Mouse (Mus musculus) stomach, embryonic 16.5 days (tissue): ENCODE measurements around the gene Pknox2. TPM values are rescaled to one million over a fixed set of nuclear protein-coding genes. Genes with fewer than 3 reads are reported as not detected.

ENCODE experiments used
- ATAC-seq: fragments of 200-750 bp; cut with Nextera tagmentation; 2 replicates; pipeline ENCODE4 v1.8.0; 2017; ENCODE audit warnings: moderate number of reproducible peaks, moderate TSS enrichment; ENCODE audit not compliant: insufficient read depth, low FRiP score
- H3K27ac ChIP-seq: fragments of 300-500 bp; sonication (generic); 2 replicates; pipeline ENCODE4 v1.5.1; 2014; ENCODE audit warnings: low read length
- H3K27me3 ChIP-seq: fragments of 300-500 bp; sonication (generic); 2 replicates; pipeline ENCODE4 v1.6.1; 2014; ENCODE audit warnings: low read length, control low read depth, mixed read lengths; ENCODE audit not compliant: control insufficient read depth, insufficient read depth
- H3K36me3 ChIP-seq: fragments of 300-500 bp; sonication (generic); 2 replicates; pipeline ENCODE4 v1.6.1; 2014; ENCODE audit warnings: low read length; ENCODE audit not compliant: control insufficient read depth, insufficient read depth
- H3K4me1 ChIP-seq: fragments of 300-500 bp; sonication (generic); 2 replicates; pipeline ENCODE4 v1.6.1; 2014; ENCODE audit warnings: low read length, control low read depth, mixed read lengths; ENCODE audit not compliant: control insufficient read depth, insufficient read depth
- H3K4me2 ChIP-seq: fragments of 300-500 bp; sonication (generic); 2 replicates; pipeline ENCODE4 v1.6.1; 2014; ENCODE audit warnings: low read depth, low read length, mixed read lengths
- H3K4me3 ChIP-seq: fragments of 300-500 bp; sonication (generic); replicated peaks from 2 replicates; pipeline ENCODE4 v1.5.1; 2014; ENCODE audit warnings: mild to moderate bottlenecking, low read length
- H3K9ac ChIP-seq: fragments of 300-500 bp; sonication (generic); 2 replicates; pipeline ENCODE4 v1.6.1; 2014; ENCODE audit warnings: low read length
- H3K9me3 ChIP-seq: fragments of 300-500 bp; sonication (generic); replicated peaks from 2 replicates; pipeline ENCODE4 v1.6.1; 2016; ENCODE audit warnings: low read length, control low read depth; ENCODE audit not compliant: control insufficient read depth
- WGBS: fragments of 180-500 bp; shearing (Covaris S2); extraction: QIAGEN DNeasy Blood & Tissue Kit; methylation state at CpG from one replicate; pipeline ENCODE4 v1.1.7; 2014; 5-methylcytosine and 5-hydroxymethylcytosine counted together
- polyA plus RNA-seq: library from polyadenylated mRNA; unstranded; fragments of >200 nt; fragmentation: Nextera tagmentation; extraction: Ambion mirVana; gene quantifications from 2 replicates; pipeline ENCODE4 v1.2.1, GENCODE M21; 2015

Pknox2 gene
- polyA plus RNA-seq, 1 experiment from 2014 or later = 10.2 TPM

DNA sequence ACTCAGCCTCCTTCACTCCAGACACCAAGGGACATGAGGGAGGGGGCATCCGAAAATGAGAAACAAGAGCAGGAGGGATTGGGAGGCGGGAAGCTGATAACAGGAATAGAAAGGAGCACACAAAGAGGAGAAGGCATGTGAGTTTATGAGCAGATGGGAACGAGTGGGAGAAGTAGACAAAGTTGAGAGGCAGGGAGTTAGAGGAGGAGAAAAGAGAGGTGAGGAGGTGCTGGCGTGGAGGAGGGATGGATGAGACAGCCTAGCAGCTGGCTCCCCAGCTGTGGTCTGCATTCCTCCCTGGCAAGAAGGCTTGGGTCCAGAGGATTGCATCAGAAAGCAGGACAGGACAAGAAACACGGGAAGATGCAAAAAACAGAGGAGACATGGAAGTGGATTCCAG is 92.5 kb downstream of the Pknox2 start:
- H3K9ac ChIP-seq = 0 out of 2 replicates have a peak overlapping the region, but pooled peaks have one; percentile 17
- 31% methylated on average over 5 of the region's 5 CpGs for WGBS
- ATAC-seq = peak; percentile 35; the same call in 1 of the 2 replicates
- no peaks in the 10 kb centered on the region for H3K9me3 ChIP-seq
- H3K4me2 ChIP-seq = peak overlapping the region; percentile 38
- H3K27me3 ChIP-seq = no peaks in the 10 kb centered on the region
- peaks cover 20% of the 10 kb centered on the region for H3K4me1 ChIP-seq
- no peaks in the 10 kb centered on the region for H3K36me3 ChIP-seq
- peak overlapping the region; percentile 89 for H3K27ac ChIP-seq
- no peak overlapping the region for H3K4me3 ChIP-seq

DNA sequence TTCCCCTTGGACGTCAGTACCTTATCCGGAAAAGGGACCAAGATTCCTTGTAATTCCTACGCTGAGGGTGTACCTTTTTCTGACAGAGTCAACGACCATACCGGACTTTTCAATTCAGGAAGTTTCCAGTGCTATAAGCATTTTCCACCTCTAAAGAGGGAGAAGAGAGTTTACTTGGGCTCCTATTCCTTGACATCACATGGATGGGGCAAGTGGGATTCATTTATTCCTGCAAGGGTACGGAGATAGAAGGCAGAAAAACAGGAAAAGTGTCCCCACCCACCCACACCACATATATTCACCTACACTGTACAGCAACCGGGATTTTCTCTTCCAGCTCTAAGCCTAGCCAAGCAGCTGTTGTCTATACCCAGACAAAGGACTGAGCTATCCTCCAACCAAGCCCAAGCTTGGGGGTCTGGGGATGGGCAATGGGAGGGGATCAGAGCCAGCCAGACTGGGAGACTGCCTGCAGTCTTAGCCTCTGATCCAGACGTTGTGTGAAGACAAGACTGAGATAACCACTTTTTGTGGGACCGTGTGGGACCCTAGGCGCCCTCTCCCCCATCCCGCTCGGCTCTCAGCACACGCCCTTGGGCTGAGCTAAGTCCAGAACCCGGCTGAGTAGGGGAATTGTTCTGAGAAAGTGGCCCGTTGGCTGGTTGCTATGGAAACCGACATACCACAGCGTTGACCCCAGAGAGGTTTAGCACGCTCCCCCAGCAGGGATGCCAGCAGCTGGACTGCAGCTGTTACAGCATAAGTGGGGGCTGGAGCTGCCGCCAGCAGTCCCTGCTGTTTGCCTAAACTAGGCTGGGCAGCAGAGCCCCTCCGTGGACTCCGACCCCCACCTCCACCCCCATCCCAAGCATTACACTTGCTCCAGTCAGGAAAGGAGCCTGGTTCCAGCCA is 93.3 kb downstream of the Pknox2 start:
- Histone ChIP-seq H3K4me1 (peaks cover 20% of the 10 kb centered on the region), H3K27me3 (no peaks in the 10 kb centered on the region), H3K27ac (peak overlapping the region; percentile 89), H3K4me2 (peak overlapping the region; percentile 38), H3K4me3 (no peak overlapping the region), H3K9ac (peak overlapping the region; percentile 53), H3K9me3 (no peaks in the 10 kb centered on the region), H3K36me3 (no peaks in the 10 kb centered on the region)
- 15% methylated on average over 21 of the region's 21 CpGs for WGBS
- peak; percentile 91 for ATAC-seq

DNA sequence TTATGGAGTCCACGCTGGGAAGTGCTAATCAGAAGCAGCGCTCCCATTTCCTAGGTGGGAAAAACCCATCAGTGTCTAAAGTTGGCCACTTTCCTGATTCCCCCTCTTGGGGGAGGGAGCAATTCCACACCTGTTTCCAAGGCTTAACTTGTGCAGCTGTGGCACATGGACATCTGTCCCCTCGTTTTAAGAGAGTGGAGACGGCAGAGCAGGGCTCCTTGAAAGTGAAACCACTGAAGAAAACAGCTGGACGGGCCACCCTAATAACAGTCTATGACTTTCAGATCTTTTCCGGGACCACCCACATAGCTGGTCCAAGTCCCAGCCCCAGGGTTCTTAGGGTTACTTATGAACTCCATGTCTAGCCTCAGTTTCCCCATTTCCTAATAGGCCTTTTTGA is 94.2 kb downstream of the Pknox2 start:
- Histone ChIP-seq H3K4me1 (peaks cover 20% of the 10 kb centered on the region), H3K9ac (no peak overlapping the region), H3K4me3 (no peak overlapping the region), H3K9me3 (no peaks in the 10 kb centered on the region), H3K27me3 (no peaks in the 10 kb centered on the region), H3K36me3 (no peaks in the 10 kb centered on the region), H3K27ac (peak overlapping the region; percentile 89), H3K4me2 (peak overlapping the region; percentile 29; the same call in 1 of the 2 replicates)
- ATAC-seq = no peak
- WGBS = 39% methylated on average over 6 of the region's 6 CpGs

DNA sequence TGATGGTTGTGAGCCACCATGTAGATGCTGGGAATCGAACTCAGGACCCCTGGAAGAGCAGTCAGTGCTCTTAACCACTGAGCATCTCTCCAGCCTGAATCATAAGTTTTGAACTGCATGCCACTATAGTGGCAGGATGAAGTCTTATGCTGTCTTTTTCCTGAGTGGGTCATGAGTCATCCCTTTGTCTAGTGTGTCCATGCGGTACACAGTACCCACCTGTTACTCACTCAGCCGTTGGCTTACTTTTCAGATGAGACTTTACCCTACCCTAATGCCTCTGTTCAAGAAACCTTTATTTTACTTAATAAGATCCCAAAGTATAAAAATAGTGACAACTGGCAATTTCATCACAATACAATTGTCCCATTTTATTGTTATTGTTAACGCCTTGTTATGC is 95.5 kb downstream of the Pknox2 start:
- WGBS = 79% methylated on average over 4 of the region's 4 CpGs
- Histone ChIP-seq H3K9me3 (no peaks in the 10 kb centered on the region), H3K27ac (no peak overlapping the region), H3K9ac (no peak overlapping the region), H3K4me2 (no peak overlapping the region), H3K27me3 (no peaks in the 10 kb centered on the region), H3K4me1 (peaks cover 20% of the 10 kb centered on the region), H3K36me3 (no peaks in the 10 kb centered on the region), H3K4me3 (no peak overlapping the region)
- ATAC-seq = no peak

DNA sequence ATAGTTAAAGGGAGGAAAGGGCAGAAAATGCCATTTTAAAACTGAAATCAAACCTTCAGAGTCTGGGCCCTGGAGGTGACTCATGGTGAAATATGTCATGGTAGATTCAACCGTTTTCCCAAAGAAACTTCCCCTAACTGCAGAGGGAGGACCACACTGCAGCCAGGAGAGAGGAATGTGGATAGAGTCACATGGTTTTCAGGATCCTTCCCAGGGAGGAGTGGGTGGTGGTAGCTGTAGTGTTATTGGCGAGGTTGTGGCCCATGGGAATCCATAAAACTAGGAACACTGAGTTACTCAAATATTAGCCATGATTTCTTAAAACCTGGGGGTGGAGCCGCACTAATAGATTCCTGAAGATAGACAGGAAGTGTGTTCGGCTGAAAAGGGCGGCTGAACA is 99.7 kb downstream of the Pknox2 start:
- H3K9me3 ChIP-seq = no peaks in the 10 kb centered on the region
- no peak for ATAC-seq
- WGBS = 63% methylated on average over 5 of the region's 5 CpGs

DNA sequence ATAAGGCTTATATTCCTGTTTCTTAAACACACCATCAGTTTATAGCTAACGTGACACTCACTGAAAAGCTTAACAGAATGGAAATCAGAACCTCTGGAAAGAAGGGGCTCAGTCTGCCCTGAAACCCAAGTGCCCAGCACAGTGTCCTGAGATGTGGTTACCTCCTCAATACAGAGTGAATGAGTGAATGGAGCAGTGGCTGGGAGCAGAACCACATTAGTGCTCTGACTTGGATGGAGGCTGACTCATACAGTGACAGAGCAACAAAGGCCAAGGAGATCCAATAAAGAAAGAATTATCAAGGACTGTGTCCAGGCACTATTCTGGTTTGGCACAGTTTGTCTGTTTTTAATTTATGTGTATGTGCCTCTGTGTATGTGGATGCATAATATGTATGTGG is 101.3 kb downstream of the Pknox2 start:
- H3K9ac ChIP-seq = no peak overlapping the region
- no peaks in the 10 kb centered on the region for H3K36me3 ChIP-seq
- no peak overlapping the region for H3K27ac ChIP-seq
- ATAC-seq = no peak
- 65% methylated on average over 1 of the region's 1 CpGs for WGBS
- H3K4me2 ChIP-seq = no peak overlapping the region
- H3K4me3 ChIP-seq = no peak overlapping the region
- H3K4me1 ChIP-seq = no peaks in the 10 kb centered on the region
- no peaks in the 10 kb centered on the region for H3K9me3 ChIP-seq
- no peaks in the 10 kb centered on the region for H3K27me3 ChIP-seq

More for the DNA sequence above, 99.7 kb downstream of the Pknox2 start:
- Histone ChIP-seq H3K4me1 (no peaks in the 10 kb centered on the region), H3K27me3 (no peaks in the 10 kb centered on the region), H3K36me3 (no peaks in the 10 kb centered on the region), H3K4me2 (no peak overlapping the region), H3K4me3 (no peak overlapping the region), H3K27ac (no peak overlapping the region; the same call in 1 of the 2 replicates), H3K9ac (no peak overlapping the region)

DNA sequence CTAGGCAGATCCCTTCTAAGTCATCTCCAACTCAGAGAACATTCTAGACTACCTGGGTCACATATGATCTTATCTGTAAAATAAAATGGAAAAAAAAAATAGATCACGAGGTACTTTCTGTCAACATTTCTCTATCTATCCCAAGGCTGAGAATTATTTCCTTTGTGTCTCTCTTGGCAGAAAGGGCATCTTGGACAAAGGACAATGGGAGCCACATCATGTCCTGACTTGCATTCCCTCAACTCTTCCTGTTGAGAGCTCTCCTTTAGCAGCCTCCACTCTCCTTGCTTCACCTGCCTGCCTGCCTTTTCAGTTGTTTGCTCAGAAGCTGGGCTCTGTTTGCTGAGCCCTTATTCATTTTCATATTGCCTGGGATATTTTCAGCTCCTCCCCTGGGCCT is 103.0 kb downstream of the Pknox2 start:
- 65% methylated on average over 1 of the region's 1 CpGs for WGBS
- Histone ChIP-seq H3K4me3 (no peak overlapping the region), H3K36me3 (no peaks in the 10 kb centered on the region), H3K4me1 (no peaks in the 10 kb centered on the region), H3K9me3 (no peaks in the 10 kb centered on the region), H3K4me2 (no peak overlapping the region), H3K27ac (no peak overlapping the region), H3K9ac (no peak overlapping the region), H3K27me3 (no peaks in the 10 kb centered on the region)
- no peak for ATAC-seq

DNA sequence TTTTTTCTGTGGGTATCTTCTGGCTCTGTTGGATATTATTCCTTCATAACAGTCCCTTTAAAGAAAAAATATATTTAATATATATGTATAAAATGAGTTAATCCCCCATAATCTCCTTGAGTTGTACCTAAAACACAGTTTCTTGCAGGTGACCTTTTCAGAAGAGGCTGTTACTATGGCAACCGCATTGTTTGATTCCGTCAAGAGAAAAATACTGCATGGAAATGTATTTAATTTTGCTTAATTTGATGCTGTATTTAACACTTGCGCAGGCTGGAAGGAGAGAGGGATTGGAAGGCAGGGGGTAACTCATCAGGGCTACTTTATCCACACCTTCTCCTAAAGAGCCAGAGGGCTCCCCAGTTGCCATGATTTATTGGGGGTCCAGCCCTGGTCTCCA is 108.3 kb downstream of the Pknox2 start:
- Histone ChIP-seq H3K36me3 (no peaks in the 10 kb centered on the region), H3K4me3 (no peak overlapping the region), H3K4me2 (no peak overlapping the region), H3K4me1 (peaks cover 12% of the 10 kb centered on the region), H3K27me3 (no peaks in the 10 kb centered on the region), H3K27ac (no peak overlapping the region), H3K9me3 (no peaks in the 10 kb centered on the region), H3K9ac (no peak overlapping the region)
- ATAC-seq = no peak
- WGBS = 86% methylated on average over 3 of the region's 3 CpGs

DNA sequence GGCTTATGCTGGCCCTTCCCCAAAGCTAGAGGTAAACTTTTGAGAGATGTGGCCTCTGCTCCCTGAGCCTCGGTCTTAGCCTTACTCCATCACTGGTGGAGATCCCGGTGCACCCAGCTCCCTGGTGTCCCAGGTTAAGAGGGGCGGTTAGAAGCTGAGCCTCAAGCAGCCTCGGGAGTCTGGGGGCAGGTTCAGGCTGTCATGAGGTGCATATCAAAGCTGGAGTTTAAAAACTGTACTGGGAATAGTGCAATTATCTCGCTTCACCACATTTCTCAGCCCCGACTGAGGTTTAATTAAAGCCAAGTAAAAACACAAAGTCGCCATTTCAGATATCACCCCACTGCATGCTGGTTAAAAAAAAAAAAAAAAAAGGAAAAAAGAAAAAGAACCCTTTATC is 108.8 kb downstream of the Pknox2 start:
- ATAC-seq = no peak
- 59% methylated on average over 7 of the region's 7 CpGs for WGBS
- no peak overlapping the region for H3K4me3 ChIP-seq
- no peak overlapping the region for H3K9ac ChIP-seq
- H3K4me2 ChIP-seq = no peak overlapping the region
- H3K4me1 ChIP-seq = peaks cover 14% of the 10 kb centered on the region
- H3K36me3 ChIP-seq = no peaks in the 10 kb centered on the region
- no peaks in the 10 kb centered on the region for H3K27me3 ChIP-seq
- no peaks in the 10 kb centered on the region for H3K9me3 ChIP-seq
- no peak overlapping the region for H3K27ac ChIP-seq
